Comparison of ENCODE assay signal across 9 mouse cellular contexts in genomic region chr7:127750131-127751127, GRCm38 (mm10). TPM values are rescaled to one million over a fixed set of nuclear protein-coding genes. Genes with fewer than 3 reads are reported as not detected.
DNase-seq lines count a peak whose midpoint lies in the region; ATAC-seq and TF ChIP-seq lines count a peak whose summit lies in the region.
"Had no signal": no experiment of that assay in that cellular context is flagged by ENCODE, and none has a peak within 500 bp of the region (broad histone marks: within the 10 kb centered on the region; RNA-seq: fewer than 3 reads in every experiment).

No protein-coding gene starts in this region.

- H3K27me3 ChIP-seq in forebrain, embryonic 13.5 days = no peaks in the 10 kb centered on the region
- H3K27me3 ChIP-seq in forebrain, embryonic 15.5 days = no peaks in the 10 kb centered on the region
- H3K27me3 ChIP-seq in midbrain, embryonic 10.5 days (ENCODE audit: low read depth, poor library complexity, severe bottlenecking) = no peaks in the 10 kb centered on the region
- H3K27me3 ChIP-seq in midbrain, embryonic 16.5 days (ENCODE audit: control insufficient read depth, insufficient read depth, low read depth, low read length) = no peaks in the 10 kb centered on the region
- H3K27me3 ChIP-seq: lung, embryonic 15.5 days had no signal

- H3K9me3 ChIP-seq in forebrain, embryonic 13.5 days (replicated peaks) = no peaks in the 10 kb centered on the region
- H3K9me3 ChIP-seq in forebrain, embryonic 15.5 days = no peaks in the 10 kb centered on the region
- no peaks in the 10 kb centered on the region for H3K9me3 ChIP-seq in midbrain, embryonic 10.5 days (replicated peaks)
- H3K9me3 ChIP-seq in midbrain, embryonic 16.5 days (replicated peaks; ENCODE audit: control insufficient read depth, low read length, poor library complexity, severe bottlenecking) = no peaks in the 10 kb centered on the region
- H3K9me3 ChIP-seq: lung, embryonic 15.5 days had no signal

- H3K9ac ChIP-seq in forebrain, embryonic 13.5 days = no peak overlapping the region
- no peak overlapping the region for H3K9ac ChIP-seq in forebrain, embryonic 15.5 days (replicated peaks)
- H3K9ac ChIP-seq in midbrain, embryonic 16.5 days (ENCODE audit: low read depth, low read length) = no peak overlapping the region
- H3K9ac ChIP-seq: lung, embryonic 15.5 days had no signal

- peak; percentile 37; the same call in 1 of the 2 replicates for TF ChIP-seq POLR2A in cortical plate, adult 2 months (IDR thresholded peaks at IDR 0.05; ENCODE audit: extremely low read depth, insufficient read depth, low read length)

- H3K4me3 ChIP-seq in forebrain, embryonic 13.5 days = 0 out of 2 replicates have a peak overlapping the region, but pooled peaks have one; percentile 0
- no peak overlapping the region for H3K4me3 ChIP-seq in forebrain, embryonic 15.5 days
- peak overlapping the region; percentile 11; the same call in 1 of the 2 replicates for H3K4me3 ChIP-seq in midbrain, embryonic 10.5 days
- H3K4me3 ChIP-seq in midbrain, embryonic 16.5 days (ENCODE audit: low read depth, low read length) = no peak overlapping the region
- H3K4me3 ChIP-seq in cortical plate, adult 2 months (ENCODE audit: insufficient read depth, low read length) = peak overlapping the region; percentile 14; the same call in 1 of the 2 replicates
- H3K4me3 ChIP-seq: lung, embryonic 15.5 days had no signal

- peaks cover 21% of the 10 kb centered on the region for H3K4me1 ChIP-seq in forebrain, embryonic 13.5 days
- H3K4me1 ChIP-seq in forebrain, embryonic 15.5 days = peaks cover 17% of the 10 kb centered on the region
- H3K4me1 ChIP-seq in midbrain, embryonic 10.5 days = peaks cover 25% of the 10 kb centered on the region
- H3K4me1 ChIP-seq in midbrain, embryonic 16.5 days (ENCODE audit: control insufficient read depth, insufficient read depth, low read length) = peaks cover 20% of the 10 kb centered on the region
- no peaks in the 10 kb centered on the region for H3K4me1 ChIP-seq in cortical plate, adult 2 months (ENCODE audit: control insufficient read depth, insufficient read depth, low read length)

- peaks cover 74% of the 10 kb centered on the region for H3K36me3 ChIP-seq in forebrain, embryonic 13.5 days (ENCODE audit: poor library complexity, severe bottlenecking)
- peaks cover 66% of the 10 kb centered on the region for H3K36me3 ChIP-seq in forebrain, embryonic 15.5 days
- peaks cover 78% of the 10 kb centered on the region for H3K36me3 ChIP-seq in midbrain, embryonic 10.5 days
- peaks cover 42% of the 10 kb centered on the region for H3K36me3 ChIP-seq in midbrain, embryonic 16.5 days (ENCODE audit: control insufficient read depth, insufficient read depth, low read length)

- WGBS in forebrain, embryonic 13.5 days = 87% methylated on average over 18 of the region's 19 CpGs
- 83% methylated on average over 19 of the region's 19 CpGs for WGBS in forebrain, embryonic 15.5 days
- 89% methylated on average over 19 of the region's 19 CpGs for WGBS in midbrain, embryonic 10.5 days
- WGBS in midbrain, embryonic 16.5 days = 83% methylated on average over 19 of the region's 19 CpGs

- no peak for TF ChIP-seq CTCF in cortical plate, adult 2 months (IDR thresholded peaks at IDR 0.05; ENCODE audit: extremely low read depth, insufficient read depth, low read length)

- no peak overlapping the region for H3K27ac ChIP-seq in forebrain, embryonic 13.5 days
- H3K27ac ChIP-seq in forebrain, embryonic 15.5 days (replicated peaks) = no peak overlapping the region
- H3K27ac ChIP-seq in midbrain, embryonic 10.5 days (replicated peaks) = no peak overlapping the region
- no peak overlapping the region for H3K27ac ChIP-seq in midbrain, embryonic 16.5 days (ENCODE audit: low read length)
- H3K27ac ChIP-seq in cortical plate, adult 2 months (ENCODE audit: insufficient read depth, low read length) = no peak overlapping the region
- H3K27ac ChIP-seq: lung, embryonic 15.5 days had no signal

- no peak overlapping the region for H3K4me2 ChIP-seq in forebrain, embryonic 13.5 days
- no peak overlapping the region for H3K4me2 ChIP-seq in forebrain, embryonic 15.5 days (replicated peaks)
- H3K4me2 ChIP-seq in midbrain, embryonic 16.5 days (ENCODE audit: low read length) = no peak overlapping the region
- H3K4me2 ChIP-seq: lung, embryonic 15.5 days had no signal

- DNase-seq in midbrain, embryonic 10.5 days (ENCODE audit: low spot score) = no peak
- peak; percentile 81 for DNase-seq in retina, postnatal 1 day
- no peak for DNase-seq in adrenal gland, postnatal 10 days
- no peak for DNase-seq in adrenal gland, postnatal 36 days

- no peak for ATAC-seq in forebrain, embryonic 13.5 days
- no peak for ATAC-seq in forebrain, embryonic 15.5 days (replicated peaks)
- no peak for ATAC-seq in midbrain, embryonic 16.5 days

RNA-seq across cellular contexts. Expression of gene Fbxl19, which starts 6.1 kb away (rescaled TPM):
- polyA plus RNA-seq in forebrain, embryonic 13.5 days (2015; fragmentation: Nextera tagmentation; extraction: Ambion mirVana) = 7.7 and 9.6 TPM in 2 replicates
- polyA plus RNA-seq in forebrain, embryonic 15.5 days (2015; fragmentation: Nextera tagmentation; extraction: Ambion mirVana) = 9.4 and 10.5 TPM in 2 replicates
- polyA plus RNA-seq in midbrain, embryonic 10.5 days (2016; fragmentation: Nextera tagmentation; extraction: Ambion mirVana) = 7.9 and 8.3 TPM in 2 replicates
- 7.4 and 8.0 TPM in 2 replicates for polyA plus RNA-seq in midbrain, embryonic 16.5 days (2015; fragmentation: Nextera tagmentation; extraction: Ambion mirVana)
- polyA plus RNA-seq in cortical plate, adult 2 months (2012; rRNA removed) = 59.2 and 60.7 TPM in 2 replicates
- 10 to 100 TPM; 12.3 to 18.5 TPM for total RNA-seq in adrenal gland, postnatal 10 days (2021)
- total RNA-seq in adrenal gland, postnatal 36 days (2021) = 10 to 100 TPM; 13.1 to 13.7 TPM

RNA-seq across cellular contexts. Expression of gene Ctf2, which starts 18.5 kb away (rescaled TPM):
- 0.19 and 0.36 TPM in 2 replicates for polyA plus RNA-seq in forebrain, embryonic 13.5 days (2015; fragmentation: Nextera tagmentation; extraction: Ambion mirVana)
- 0.10 and 0.19 TPM in 2 replicates for polyA plus RNA-seq in forebrain, embryonic 15.5 days (2015; fragmentation: Nextera tagmentation; extraction: Ambion mirVana)
- 0.22 and 0.36 TPM in 2 replicates for polyA plus RNA-seq in midbrain, embryonic 10.5 days (2016; fragmentation: Nextera tagmentation; extraction: Ambion mirVana)
- 0.10 TPM in 1 of 2 replicates, not detected in the other for polyA plus RNA-seq in midbrain, embryonic 16.5 days (2015; fragmentation: Nextera tagmentation; extraction: Ambion mirVana)
- polyA plus RNA-seq in cortical plate, adult 2 months (2012; rRNA removed) = not detected in 2 replicates
- total RNA-seq in adrenal gland, postnatal 10 days (2021) = not detected
- not detected for total RNA-seq in adrenal gland, postnatal 36 days (2021)

RNA-seq across cellular contexts. Expression of gene Orai3, which starts 19.2 kb away (rescaled TPM):
- polyA plus RNA-seq in forebrain, embryonic 13.5 days (2015; fragmentation: Nextera tagmentation; extraction: Ambion mirVana) = 4.8 and 5.4 TPM in 2 replicates
- 8.7 and 8.8 TPM in 2 replicates for polyA plus RNA-seq in forebrain, embryonic 15.5 days (2015; fragmentation: Nextera tagmentation; extraction: Ambion mirVana)
- 8.3 and 10.1 TPM in 2 replicates for polyA plus RNA-seq in midbrain, embryonic 10.5 days (2016; fragmentation: Nextera tagmentation; extraction: Ambion mirVana)
- 8.8 TPM in 2 replicates for polyA plus RNA-seq in midbrain, embryonic 16.5 days (2015; fragmentation: Nextera tagmentation; extraction: Ambion mirVana)
- 24.6 and 25.0 TPM in 2 replicates for polyA plus RNA-seq in cortical plate, adult 2 months (2012; rRNA removed)
- 10 to 100 TPM; 31.5 to 32.0 TPM for total RNA-seq in adrenal gland, postnatal 10 days (2021)
- 10 to 100 TPM; 27.7 to 36.3 TPM for total RNA-seq in adrenal gland, postnatal 36 days (2021)

RNA-seq across cellular contexts. Expression of gene Setd1a, which starts 26.0 kb away (rescaled TPM):
- polyA plus RNA-seq in forebrain, embryonic 13.5 days (2015; fragmentation: Nextera tagmentation; extraction: Ambion mirVana) = 20.0 and 21.5 TPM in 2 replicates
- 22.4 and 24.8 TPM in 2 replicates for polyA plus RNA-seq in forebrain, embryonic 15.5 days (2015; fragmentation: Nextera tagmentation; extraction: Ambion mirVana)
- polyA plus RNA-seq in midbrain, embryonic 10.5 days (2016; fragmentation: Nextera tagmentation; extraction: Ambion mirVana) = 13.4 and 14.7 TPM in 2 replicates
- polyA plus RNA-seq in midbrain, embryonic 16.5 days (2015; fragmentation: Nextera tagmentation; extraction: Ambion mirVana) = 12.8 and 18.0 TPM in 2 replicates
- polyA plus RNA-seq in cortical plate, adult 2 months (2012; rRNA removed) = 15.7 and 16.4 TPM in 2 replicates
- total RNA-seq in adrenal gland, postnatal 10 days (2021) = 10 to 100 TPM; 35.9 to 46.6 TPM
- total RNA-seq in adrenal gland, postnatal 36 days (2021) = 10 to 100 TPM; 36.0 TPM

RNA-seq across cellular contexts. Expression of gene Gm49388, which starts 35.0 kb away (rescaled TPM):
- polyA plus RNA-seq in forebrain, embryonic 13.5 days (2015; fragmentation: Nextera tagmentation; extraction: Ambion mirVana) = not detected in 2 replicates
- polyA plus RNA-seq in forebrain, embryonic 15.5 days (2015; fragmentation: Nextera tagmentation; extraction: Ambion mirVana) = not detected in 2 replicates
- polyA plus RNA-seq in midbrain, embryonic 10.5 days (2016; fragmentation: Nextera tagmentation; extraction: Ambion mirVana) = 0.35 TPM in 1 of 2 replicates, not detected in the other
- not detected in 2 replicates for polyA plus RNA-seq in midbrain, embryonic 16.5 days (2015; fragmentation: Nextera tagmentation; extraction: Ambion mirVana)
- not detected in 2 replicates for polyA plus RNA-seq in cortical plate, adult 2 months (2012; rRNA removed)
- 1 to 10 TPM; 4.7 to 5.6 TPM for total RNA-seq in adrenal gland, postnatal 10 days (2021)
- 1 to 10 TPM; 4.1 to 6.6 TPM for total RNA-seq in adrenal gland, postnatal 36 days (2021)
- polyA plus RNA-seq: lung, embryonic 15.5 days had no signal

Comparison
In these comparisons a context has a peak if more than half of its experiments do, and no peak if none do; other contexts are left out.
1. H3K4me3 ChIP-seq: peak in forebrain, embryonic 13.5 days (single experiment), midbrain, embryonic 10.5 days (single experiment) and cortical plate, adult 2 months (single experiment); none in forebrain, embryonic 15.5 days (single experiment) and midbrain, embryonic 16.5 days (single experiment).